Mouse (Mus musculus) C2C12 (cell line): ENCODE results near the gene Cnn1. TPM values are rescaled to one million over a fixed set of nuclear protein-coding genes. Genes with fewer than 3 reads are reported as not detected.

Experiments
- H3K27me3 ChIP-seq: one replicate; pipeline ENCODE4 v1.6.1; 2011; ENCODE audit not compliant: control insufficient read depth, insufficient read depth, insufficient read length
- H3K36me3 ChIP-seq: one replicate; pipeline ENCODE4 v1.6.1; 2011; ENCODE audit not compliant: control insufficient read depth, insufficient read depth
- H3K4me3 ChIP-seq: one replicate; pipeline ENCODE4 v1.5.1; 2011; ENCODE audit warnings: mild to moderate bottlenecking, control low read depth; ENCODE audit not compliant: poor library complexity, insufficient read depth, severe bottlenecking
- H3K79me2 ChIP-seq: one replicate; pipeline ENCODE4 v1.6.1; 2011; ENCODE audit not compliant: control insufficient read depth, insufficient read depth
- H3K79me3 ChIP-seq: one replicate; pipeline ENCODE4 v1.6.1; 2011; ENCODE audit warnings: low read depth, control low read depth
- H3ac ChIP-seq: one replicate; pipeline ENCODE3; 2011; ENCODE audit warnings: low read depth; ENCODE audit not compliant: control insufficient read depth, insufficient read length
- CEBPB ChIP-seq: IDR thresholded peaks from one replicate; pipeline ENCODE4 v1.6.1; 2011; ENCODE audit warnings: low read depth, mild to moderate bottlenecking, control low read depth, moderate library complexity
- CTCF ChIP-seq: IDR thresholded peaks from one replicate; pipeline ENCODE4 v1.5.1; 2011; ENCODE audit not compliant: control insufficient read depth, insufficient read depth, insufficient read length
- FOSL1 ChIP-seq: IDR thresholded peaks from one replicate; pipeline ENCODE4 v1.8.0; 2011; ENCODE audit warnings: mild to moderate bottlenecking, low read length; ENCODE audit not compliant: poor library complexity, insufficient read depth, severe bottlenecking
- MAX ChIP-seq: IDR thresholded peaks from one replicate; pipeline ENCODE4 v1.6.1; 2011; ENCODE audit warnings: mild to moderate bottlenecking, control low read depth
- MYOD1 ChIP-seq: IDR thresholded peaks from one replicate; pipeline ENCODE4 v1.6.1; 2011; ENCODE audit warnings: low read depth; ENCODE audit not compliant: control insufficient read depth, insufficient read length
- MYOG ChIP-seq: IDR thresholded peaks from one replicate; pipeline ENCODE4 v1.6.1; 2011; ENCODE audit not compliant: control insufficient read depth, insufficient read length; ENCODE audit errors: extremely low read depth
- USF1 ChIP-seq: IDR thresholded peaks from one replicate; pipeline ENCODE4 v1.6.1; 2011; ENCODE audit warnings: low read depth, mild to moderate bottlenecking, control low read depth, moderate library complexity
- polyA plus RNA-seq: library from polyadenylated mRNA; unstranded; fragments of >200 nt; fragmentation: generic; extraction: Trizol; gene quantifications from one replicate; pipeline ENCODE4 v1.2.1, GENCODE M21; 2012; ENCODE audit warnings: missing spikeins

Gene Cnn1
- polyA plus RNA-seq, 1 experiment: 52.4 TPM

DNA sequence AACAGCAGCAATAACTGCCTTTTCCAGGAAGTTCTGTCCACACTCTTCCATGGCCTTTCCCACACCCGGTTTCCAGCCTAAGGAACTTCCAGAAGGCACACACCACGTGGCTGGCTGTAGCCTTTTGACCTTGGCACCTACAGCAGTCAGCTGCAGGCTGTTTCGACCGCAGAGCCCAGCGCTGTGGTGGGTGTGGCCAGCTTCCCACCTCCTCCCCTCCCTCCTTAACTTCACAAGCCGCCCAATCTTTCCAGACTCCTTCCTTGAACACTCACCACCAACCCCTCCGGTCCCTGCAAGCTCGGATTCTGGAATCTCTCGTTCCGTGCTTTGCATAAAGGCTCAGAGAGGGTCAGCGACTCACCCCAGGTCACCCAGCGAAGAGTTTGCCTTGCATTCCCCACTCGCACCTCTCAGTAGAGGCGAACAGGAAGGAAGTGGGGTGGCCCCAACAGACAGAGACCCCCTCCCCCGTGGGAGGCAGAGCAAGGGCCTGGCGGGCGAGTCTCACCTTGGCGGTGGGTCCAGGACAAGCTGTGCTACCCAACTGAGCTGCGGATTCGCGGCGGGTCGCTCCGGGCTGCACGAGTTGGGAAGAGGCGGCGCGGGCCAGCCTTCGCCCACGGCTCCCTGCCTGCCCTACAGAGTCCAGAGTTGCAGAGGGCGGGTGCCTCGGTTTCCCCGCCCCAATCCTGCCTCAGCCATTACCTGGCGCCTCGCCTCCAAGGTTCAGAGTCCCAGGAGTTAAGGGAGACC, 32.4 kb downstream of the Cnn1 start:
- no peaks in the 10 kb centered on the region for H3K36me3 ChIP-seq
- TF ChIP-seq MAX: no peak
- H3K27me3 ChIP-seq: no peaks in the 10 kb centered on the region
- H3K79me3 ChIP-seq: no peaks in the 10 kb centered on the region
- no peak overlapping the region for H3ac ChIP-seq
- no peak overlapping the region for H3K4me3 ChIP-seq
- H3K79me2 ChIP-seq: no peaks in the 10 kb centered on the region

DNA sequence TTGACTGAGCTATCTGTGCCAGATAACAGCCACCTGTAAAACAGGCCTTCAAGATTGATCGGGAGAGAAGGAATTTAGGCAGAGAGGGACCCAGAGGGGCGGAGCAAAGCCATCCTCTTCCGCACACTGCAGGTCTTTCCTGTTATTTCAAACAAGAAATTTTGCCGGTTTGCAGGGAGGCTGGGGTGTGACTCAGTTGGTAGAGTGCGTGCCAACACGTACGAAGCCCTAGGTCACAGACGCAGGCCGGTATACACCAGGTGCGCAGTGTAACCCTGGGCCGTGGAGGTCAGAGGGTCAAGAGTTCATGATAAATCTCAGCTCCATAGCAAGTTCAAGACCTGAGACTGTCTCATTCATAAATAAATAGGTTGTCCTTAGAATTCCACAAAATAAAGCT, 33.2 kb downstream of the Cnn1 start:
- Histone ChIP-seq H3K36me3 (no peaks in the 10 kb centered on the region), H3K27me3 (no peaks in the 10 kb centered on the region), H3K4me3 (no peak overlapping the region), H3K79me2 (no peaks in the 10 kb centered on the region), H3ac (no peak overlapping the region), H3K79me3 (no peaks in the 10 kb centered on the region)
- no peak for TF ChIP-seq CTCF
- TF ChIP-seq MYOG: no peak
- TF ChIP-seq MYOD1: no peak
- no peak for TF ChIP-seq USF1
- no peak for TF ChIP-seq CEBPB

DNA sequence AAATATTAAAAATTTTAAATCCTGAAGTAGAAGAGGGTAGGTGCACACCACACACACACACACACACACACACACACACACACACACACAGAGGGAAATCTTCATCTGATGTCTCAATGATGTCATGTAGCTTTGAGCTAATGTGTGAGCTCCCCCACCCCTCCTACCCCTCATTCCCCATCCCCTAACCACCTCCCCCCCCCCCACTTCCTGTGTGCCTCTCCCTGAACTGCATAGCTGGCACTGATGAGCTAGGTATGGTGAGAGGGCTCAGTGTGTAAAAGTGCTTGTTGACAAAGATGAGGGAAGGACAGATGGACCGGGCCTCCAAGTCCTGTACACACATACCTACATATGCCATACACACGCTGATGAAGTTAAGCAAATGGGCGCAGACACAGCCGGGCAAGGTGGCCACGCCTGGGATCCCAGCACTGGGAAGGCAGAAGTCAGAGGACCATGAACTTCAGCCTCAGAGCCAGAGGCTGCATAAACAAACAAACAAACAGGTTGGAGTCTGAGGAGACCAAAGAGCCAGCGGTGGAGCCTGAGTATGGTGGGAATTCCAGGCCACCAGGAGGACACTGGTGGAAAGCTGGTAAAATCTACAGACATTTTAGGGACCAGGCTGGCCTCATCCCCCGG, 35.4 kb downstream of the Cnn1 start:
- no peak for TF ChIP-seq MYOG
- no peak for TF ChIP-seq USF1
- no peak for TF ChIP-seq MYOD1
- no peak for TF ChIP-seq MAX
- TF ChIP-seq FOSL1: no peak
- no peak for TF ChIP-seq CTCF
- no peaks in the 10 kb centered on the region for H3K79me2 ChIP-seq
- H3ac ChIP-seq: no peak overlapping the region
- no peak overlapping the region for H3K4me3 ChIP-seq
- no peaks in the 10 kb centered on the region for H3K79me3 ChIP-seq
- H3K27me3 ChIP-seq: no peaks in the 10 kb centered on the region
- no peaks in the 10 kb centered on the region for H3K36me3 ChIP-seq

- Histone ChIP-seq H3K36me3 (no peaks in the 10 kb centered on the region), H3ac (no peak overlapping the region), H3K27me3 (no peaks in the 10 kb centered on the region), H3K4me3 (no peak overlapping the region), H3K79me2 (no peaks in the 10 kb centered on the region), H3K79me3 (no peaks in the 10 kb centered on the region)
- TF ChIP-seq USF1: no peak
- no peak for TF ChIP-seq CTCF
- no peak for TF ChIP-seq MYOG
- no peak for TF ChIP-seq MAX
- no peak for TF ChIP-seq FOSL1
- TF ChIP-seq MYOD1: no peak
- no peak for TF ChIP-seq CEBPB
These were observed 36.1 kb downstream of the Cnn1 start for GRCm38 (mm10) chr9:22134988-22135643.

GRCm38 (mm10) chr9:22135644-22136390, 36.8 kb downstream of the Cnn1 start, which contains the start of gene Acp5:
Gene Acp5 (minus strand): TSS chr9:22135711.
- no peaks in the 10 kb centered on the region for H3K79me2 ChIP-seq
- H3K27me3 ChIP-seq: no peaks in the 10 kb centered on the region
- no peak for TF ChIP-seq MAX
- no peak for TF ChIP-seq FOSL1
- no peak for TF ChIP-seq USF1
- no peak for TF ChIP-seq MYOD1
- no peak for TF ChIP-seq CEBPB
- no peak for TF ChIP-seq CTCF
- no peak for TF ChIP-seq MYOG
- H3ac ChIP-seq: no peak within 1 kb of the TSS
- H3K79me3 ChIP-seq: no peaks in the 10 kb centered on the region
- H3K36me3 ChIP-seq: no peaks in the 10 kb centered on the region
- no peak within 1 kb of the TSS for H3K4me3 ChIP-seq
